Mouse (Mus musculus) midbrain, embryonic 10.5 days (tissue): ENCODE data around the gene Krtap4-2. TPM values are rescaled to one million over a fixed set of nuclear protein-coding genes. Genes with fewer than 3 reads are reported as not detected.

Source experiments
- polyA plus RNA-seq: library from polyadenylated mRNA; unstranded; fragments of >200 nt; fragmentation: Nextera tagmentation; extraction: Ambion mirVana; gene quantifications from 2 replicates; pipeline ENCODE4 v1.2.1, GENCODE M21; 2016

Gene Krtap4-2
- polyA plus RNA-seq, 1 experiment from 2014 or later: not detected

Other genes starting within 250 kb of the Krtap4-2 start
- 24.0 and 27.6 TPM in 2 replicates for gene Krt10, start 245.7 kb downstream of the Krtap4-2 start, polyA plus RNA-seq
- gene Krt12, start 212.8 kb downstream of the Krtap4-2 start, polyA plus RNA-seq: not detected in 2 replicates
- gene Krt20, start 196.9 kb downstream of the Krtap4-2 start, polyA plus RNA-seq: 0.65 and 0.68 TPM in 2 replicates
- gene Krt23, start 141.9 kb downstream of the Krtap4-2 start, polyA plus RNA-seq: not detected in 2 replicates
- not detected in 2 replicates for gene Krt39, start 113.7 kb downstream of the Krtap4-2 start, polyA plus RNA-seq
- gene Krt40, start 91.9 kb downstream of the Krtap4-2 start, polyA plus RNA-seq: not detected in 2 replicates
- gene Krtap3-3, start 84.2 kb downstream of the Krtap4-2 start, polyA plus RNA-seq: not detected in 2 replicates
- gene Krtap3-2, start 78.2 kb downstream of the Krtap4-2 start, polyA plus RNA-seq: not detected in 2 replicates
- not detected in 2 replicates for gene Gm11939, start 75.6 kb downstream of the Krtap4-2 start, polyA plus RNA-seq
- gene Krtap3-1, start 68.5 kb downstream of the Krtap4-2 start, polyA plus RNA-seq: not detected in 2 replicates
- gene Krtap1-5, start 54.1 kb downstream of the Krtap4-2 start, polyA plus RNA-seq: not detected in 2 replicates
- not detected in 2 replicates for gene Krtap1-4, start 51.4 kb downstream of the Krtap4-2 start, polyA plus RNA-seq
- gene Krtap1-3, start 43.7 kb downstream of the Krtap4-2 start, polyA plus RNA-seq: not detected in 2 replicates
- gene Krtap9-3, start 37.0 kb downstream of the Krtap4-2 start, polyA plus RNA-seq: not detected in 2 replicates
- not detected in 2 replicates for gene Gm11938, start 31.8 kb downstream of the Krtap4-2 start, polyA plus RNA-seq
- not detected in 2 replicates for gene Gm11937, start 24.9 kb downstream of the Krtap4-2 start, polyA plus RNA-seq
- gene Krtap2-4, start 20.2 kb downstream of the Krtap4-2 start, polyA plus RNA-seq: not detected in 2 replicates
- gene Gm11562, start 14.6 kb downstream of the Krtap4-2 start, polyA plus RNA-seq: not detected in 2 replicates
- gene Krtap4-1, start 6.8 kb downstream of the Krtap4-2 start, polyA plus RNA-seq: not detected in 2 replicates
- gene Krtap4-7, start 9.0 kb upstream of the Krtap4-2 start, polyA plus RNA-seq: not detected in 2 replicates
- gene Gm11555, start 15.2 kb upstream of the Krtap4-2 start, polyA plus RNA-seq: not detected in 2 replicates
- gene Gm11563, start 23.9 kb upstream of the Krtap4-2 start, polyA plus RNA-seq: not detected in 2 replicates
- gene Krtap4-6, start 30.9 kb upstream of the Krtap4-2 start, polyA plus RNA-seq: not detected in 2 replicates
- gene Gm14190, start 55.7 kb upstream of the Krtap4-2 start, polyA plus RNA-seq: not detected in 2 replicates
- gene Gm14180, start 99.2 kb upstream of the Krtap4-2 start, polyA plus RNA-seq: not detected in 2 replicates
- gene Gm11595, start 137.8 kb upstream of the Krtap4-2 start, polyA plus RNA-seq: not detected in 2 replicates
- not detected in 2 replicates for gene Krtap4-8, start 145.6 kb upstream of the Krtap4-2 start, polyA plus RNA-seq
- gene Krtap4-9, start 150.1 kb upstream of the Krtap4-2 start, polyA plus RNA-seq: not detected in 2 replicates
- gene Gm11596, start 158.4 kb upstream of the Krtap4-2 start, polyA plus RNA-seq: not detected in 2 replicates
- not detected in 2 replicates for gene Gm11569, start 163.8 kb upstream of the Krtap4-2 start, polyA plus RNA-seq
- gene Gm11554, start 169.4 kb upstream of the Krtap4-2 start, polyA plus RNA-seq: not detected in 2 replicates
- not detected in 2 replicates for gene Krtap4-13, start 174.8 kb upstream of the Krtap4-2 start, polyA plus RNA-seq
- gene Gm11564, start 180.6 kb upstream of the Krtap4-2 start, polyA plus RNA-seq: not detected in 2 replicates
- gene 2300003K06Rik, start 203.0 kb upstream of the Krtap4-2 start, polyA plus RNA-seq: not detected in 2 replicates
- gene Krtap4-16, start 216.5 kb upstream of the Krtap4-2 start, polyA plus RNA-seq: not detected in 2 replicates
- gene Gm11568, start 222.8 kb upstream of the Krtap4-2 start, polyA plus RNA-seq: not detected in 2 replicates
- not detected in 2 replicates for gene Gm11559, start 229.4 kb upstream of the Krtap4-2 start, polyA plus RNA-seq
- not detected in 2 replicates for gene Krtap9-1, start 238.3 kb upstream of the Krtap4-2 start, polyA plus RNA-seq
- not detected in 2 replicates for gene Gm11567, start 244.1 kb upstream of the Krtap4-2 start, polyA plus RNA-seq